Mouse (Mus musculus): ENCODE data around the gene Ccdc134. TPM values are rescaled to one million over a fixed set of nuclear protein-coding genes. Genes with fewer than 3 reads are reported as not detected.

Ccdc134 gene
- polyA plus RNA-seq, 1 experiment from 2014 or later = 11.0 TPM

GRCm38 (mm10) chr15:82164061-82164399 is 36.3 kb downstream of the Ccdc134 start:
- Histone ChIP-seq H3K4me1 (ENCODE audit: control insufficient read depth, insufficient read depth, low read length) (peaks cover 31% of the 10 kb centered on the region), H3K9ac (replicated peaks; ENCODE audit: low read length) (no peak overlapping the region), H3K36me3 (ENCODE audit: control insufficient read depth, insufficient read depth, low read length) (no peaks in the 10 kb centered on the region), H3K4me2 (ENCODE audit: low read length) (no peak overlapping the region), H3K9me3 (ENCODE audit: control insufficient read depth, low read length) (no peaks in the 10 kb centered on the region), H3K27ac (replicated peaks; ENCODE audit: low read depth, low read length) (peak overlapping the region; percentile 26; the same call in 1 of the 2 replicates), H3K27me3 (ENCODE audit: control insufficient read depth, insufficient read depth, low read length) (no peaks in the 10 kb centered on the region), H3K4me3 (replicated peaks; ENCODE audit: low read depth, low read length) (no peak overlapping the region)
- no peak for DNase-seq
- 56% methylated on average over 4 of the region's 4 CpGs for WGBS
- ATAC-seq (ENCODE audit: low FRiP score, low TSS enrichment) = no peak

- ATAC-seq (ENCODE audit: low FRiP score, low TSS enrichment) = no peak
- Histone ChIP-seq H3K36me3 (ENCODE audit: control insufficient read depth, insufficient read depth, low read length) (no peaks in the 10 kb centered on the region), H3K9ac (replicated peaks; ENCODE audit: low read length) (no peak overlapping the region), H3K4me2 (ENCODE audit: low read length) (no peak overlapping the region), H3K4me1 (ENCODE audit: control insufficient read depth, insufficient read depth, low read length) (peaks cover 28% of the 10 kb centered on the region), H3K27me3 (ENCODE audit: control insufficient read depth, insufficient read depth, low read length) (no peaks in the 10 kb centered on the region), H3K9me3 (ENCODE audit: control insufficient read depth, low read length) (no peaks in the 10 kb centered on the region), H3K27ac (replicated peaks; ENCODE audit: low read depth, low read length) (no peak overlapping the region), H3K4me3 (replicated peaks; ENCODE audit: low read depth, low read length) (no peak overlapping the region)
- no peak for DNase-seq
- WGBS = 88% methylated on average over 7 of the region's 7 CpGs
Observed at GRCm38 (mm10) chr15:82164496-82164895, 36.8 kb downstream of the Ccdc134 start.

GRCm38 (mm10) chr15:82165332-82166239 is 37.9 kb downstream of the Ccdc134 start:
- ATAC-seq (ENCODE audit: low FRiP score, low TSS enrichment) = no peak
- H3K27ac ChIP-seq (replicated peaks; ENCODE audit: low read depth, low read length) = no peak overlapping the region
- peaks cover 9% of the 10 kb centered on the region for H3K36me3 ChIP-seq (ENCODE audit: control insufficient read depth, insufficient read depth, low read length)
- H3K4me2 ChIP-seq (ENCODE audit: low read length) = no peak overlapping the region
- no peak overlapping the region for H3K4me3 ChIP-seq (replicated peaks; ENCODE audit: low read depth, low read length)
- WGBS = 55% methylated on average over 8 of the region's 8 CpGs
- peak; percentile 80 for DNase-seq
- peaks cover 23% of the 10 kb centered on the region for H3K4me1 ChIP-seq (ENCODE audit: control insufficient read depth, insufficient read depth, low read length)
- H3K9ac ChIP-seq (replicated peaks; ENCODE audit: low read length) = no peak overlapping the region
- H3K27me3 ChIP-seq (ENCODE audit: control insufficient read depth, insufficient read depth, low read length) = no peaks in the 10 kb centered on the region
- H3K9me3 ChIP-seq (ENCODE audit: control insufficient read depth, low read length) = no peaks in the 10 kb centered on the region

GRCm38 (mm10) chr15:82166240-82167100 is 38.7 kb downstream of the Ccdc134 start:
- Histone ChIP-seq H3K9ac (replicated peaks; ENCODE audit: low read length) (no peak overlapping the region; the same call in 1 of the 2 replicates), H3K4me1 (ENCODE audit: control insufficient read depth, insufficient read depth, low read length) (peaks cover 21% of the 10 kb centered on the region), H3K4me2 (ENCODE audit: low read length) (no peak overlapping the region), H3K4me3 (replicated peaks; ENCODE audit: low read depth, low read length) (no peak overlapping the region), H3K27ac (replicated peaks; ENCODE audit: low read depth, low read length) (no peak overlapping the region; the same call in 1 of the 2 replicates), H3K27me3 (ENCODE audit: control insufficient read depth, insufficient read depth, low read length) (no peaks in the 10 kb centered on the region), H3K36me3 (ENCODE audit: control insufficient read depth, insufficient read depth, low read length) (peaks cover 18% of the 10 kb centered on the region), H3K9me3 (ENCODE audit: control insufficient read depth, low read length) (no peaks in the 10 kb centered on the region)
- 32% methylated on average over 22 of the region's 22 CpGs for WGBS
- no peak for ATAC-seq (ENCODE audit: low FRiP score, low TSS enrichment)
- DNase-seq = peak; percentile 12

GRCm38 (mm10) chr15:82167201-82168168 is 39.8 kb downstream of the Ccdc134 start:
- no peak for ATAC-seq (ENCODE audit: low FRiP score, low TSS enrichment)
- H3K27ac ChIP-seq (replicated peaks; ENCODE audit: low read depth, low read length) = no peak overlapping the region; the same call in 1 of the 2 replicates
- no peaks in the 10 kb centered on the region for H3K9me3 ChIP-seq (ENCODE audit: control insufficient read depth, low read length)

GRCm38 (mm10) chr15:82169671-82170070 is 41.9 kb downstream of the Ccdc134 start:
- Histone ChIP-seq H3K4me1 (ENCODE audit: control insufficient read depth, insufficient read depth, low read length) (peaks cover 18% of the 10 kb centered on the region), H3K9ac (replicated peaks; ENCODE audit: low read length) (no peak overlapping the region), H3K4me2 (ENCODE audit: low read length) (no peak overlapping the region), H3K27me3 (ENCODE audit: control insufficient read depth, insufficient read depth, low read length) (no peaks in the 10 kb centered on the region), H3K4me3 (replicated peaks; ENCODE audit: low read depth, low read length) (no peak overlapping the region), H3K36me3 (ENCODE audit: control insufficient read depth, insufficient read depth, low read length) (peaks cover 50% of the 10 kb centered on the region), H3K27ac (replicated peaks; ENCODE audit: low read depth, low read length) (no peak overlapping the region), H3K9me3 (ENCODE audit: control insufficient read depth, low read length) (no peaks in the 10 kb centered on the region)
- ATAC-seq (ENCODE audit: low FRiP score, low TSS enrichment) = no peak
- DNase-seq = no peak
- 85% methylated on average over 5 of the region's 5 CpGs for WGBS

More at GRCm38 (mm10) chr15:82167201-82168168, 39.8 kb downstream of the Ccdc134 start:
- no peak overlapping the region for H3K4me3 ChIP-seq (replicated peaks; ENCODE audit: low read depth, low read length)
- 50% methylated on average over 23 of the region's 23 CpGs for WGBS
- no peaks in the 10 kb centered on the region for H3K27me3 ChIP-seq (ENCODE audit: control insufficient read depth, insufficient read depth, low read length)
- H3K4me2 ChIP-seq (ENCODE audit: low read length) = no peak overlapping the region
- H3K36me3 ChIP-seq (ENCODE audit: control insufficient read depth, insufficient read depth, low read length) = peaks cover 28% of the 10 kb centered on the region
- H3K4me1 ChIP-seq (ENCODE audit: control insufficient read depth, insufficient read depth, low read length) = peaks cover 21% of the 10 kb centered on the region
- no peak for DNase-seq
- no peak overlapping the region; the same call in 1 of the 2 replicates for H3K9ac ChIP-seq (replicated peaks; ENCODE audit: low read length)

- Histone ChIP-seq H3K4me3 (replicated peaks; ENCODE audit: low read depth, low read length) (no peak overlapping the region), H3K4me2 (ENCODE audit: low read length) (no peak overlapping the region), H3K9me3 (ENCODE audit: control insufficient read depth, low read length) (no peaks in the 10 kb centered on the region), H3K36me3 (ENCODE audit: control insufficient read depth, insufficient read depth, low read length) (peaks cover 61% of the 10 kb centered on the region), H3K4me1 (ENCODE audit: control insufficient read depth, insufficient read depth, low read length) (peaks cover 16% of the 10 kb centered on the region), H3K9ac (replicated peaks; ENCODE audit: low read length) (no peak overlapping the region), H3K27me3 (ENCODE audit: control insufficient read depth, insufficient read depth, low read length) (no peaks in the 10 kb centered on the region), H3K27ac (replicated peaks; ENCODE audit: low read depth, low read length) (no peak overlapping the region)
- WGBS = 85% methylated on average over 36 of the region's 36 CpGs
- no peak for ATAC-seq (ENCODE audit: low FRiP score, low TSS enrichment)
- no peak for DNase-seq
Observed at GRCm38 (mm10) chr15:82170437-82171377, 43.0 kb downstream of the Ccdc134 start.

All from midbrain, embryonic 14.5 days (tissue).